Mouse (Mus musculus) cerebellum, postnatal 10 days (tissue): ENCODE data around the gene Ralgapa2.

Experiments used
- DNase-seq, 2 experiments: peaks; one replicate each; pipeline ENCODE4 v3.0.0; 2021; ENCODE audit warnings: mixed read lengths in 2 of 2

Gene Ralgapa2

DNA sequence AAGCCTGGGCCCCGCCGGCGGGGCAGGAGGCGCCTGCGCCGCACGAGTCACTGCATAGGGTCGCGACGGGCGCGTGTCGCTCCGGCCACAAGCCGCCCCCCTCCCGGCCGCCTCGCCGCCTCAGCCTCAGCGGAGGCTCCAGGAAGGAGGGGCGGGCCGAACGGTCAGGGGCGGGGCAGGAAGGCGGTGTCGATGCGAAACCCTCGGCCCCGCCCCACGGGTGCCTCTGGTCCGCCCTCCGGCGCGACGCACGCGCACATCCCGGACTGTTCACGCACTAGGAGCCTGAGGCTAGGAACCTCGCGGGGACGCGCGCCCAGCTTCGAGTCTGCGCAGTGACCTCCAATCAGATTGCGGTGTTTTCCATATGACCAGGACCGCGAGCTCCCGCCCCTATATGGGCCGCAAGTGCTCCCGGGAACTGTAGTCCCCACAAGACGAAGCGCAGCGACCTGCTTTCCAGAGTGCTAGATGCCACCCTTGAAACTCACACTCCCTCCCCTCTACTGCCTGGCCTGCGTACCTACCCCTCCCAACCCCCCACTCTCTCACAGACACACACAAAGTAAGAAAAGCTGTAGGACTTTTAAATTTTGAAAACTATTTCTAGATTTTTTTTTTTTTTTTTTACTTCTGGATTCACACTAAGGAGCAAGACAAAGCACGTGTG, at the start of gene Ralgapa2:
Gene Ralgapa2, minus strand, starts transcription at position 434 of the 670 bp plus-strand sequence.
- DNase-seq: peak; percentile 99 to 100

DNA sequence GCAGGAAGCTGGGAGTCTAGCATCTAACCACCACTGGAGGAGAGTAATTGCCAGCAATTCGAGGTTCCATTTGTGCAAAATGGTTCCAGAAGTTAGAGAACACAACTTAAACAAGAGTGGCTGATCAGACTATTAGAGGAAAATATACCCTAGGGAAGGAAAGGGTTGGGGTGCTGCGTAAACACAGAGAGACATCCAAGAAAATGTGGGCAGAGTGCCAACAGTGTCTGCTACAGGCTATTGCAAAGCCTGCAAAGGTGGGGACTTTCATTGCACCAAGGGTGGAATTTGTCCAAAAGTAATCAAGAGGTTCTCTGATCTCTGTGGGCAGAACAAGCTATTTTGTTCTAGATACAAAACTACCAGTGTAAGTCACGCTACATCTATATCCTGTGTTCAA, 49.4 kb upstream of the Ralgapa2 start:
- peak; percentile 21 to 44 for DNase-seq

DNA sequence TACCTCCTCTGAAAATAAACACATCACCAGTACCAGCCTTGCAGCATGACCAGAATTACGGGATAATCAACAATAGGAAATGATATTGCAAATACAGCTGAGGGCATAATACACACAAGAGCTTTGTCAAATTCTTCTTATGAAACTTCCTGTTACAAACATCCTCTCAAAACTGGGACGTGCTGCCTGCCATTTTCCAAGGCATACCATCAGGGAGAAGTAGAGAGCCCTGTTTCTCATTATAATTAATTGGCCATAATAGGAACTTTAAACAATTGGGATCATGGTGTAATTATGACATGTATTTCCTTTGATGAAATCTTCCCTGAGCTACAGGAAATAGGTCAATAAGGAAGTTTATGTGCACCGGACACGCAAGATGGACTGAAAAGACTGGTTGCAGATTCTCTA, 48.5 kb upstream of the Ralgapa2 start:
- no peak for DNase-seq

DNA sequence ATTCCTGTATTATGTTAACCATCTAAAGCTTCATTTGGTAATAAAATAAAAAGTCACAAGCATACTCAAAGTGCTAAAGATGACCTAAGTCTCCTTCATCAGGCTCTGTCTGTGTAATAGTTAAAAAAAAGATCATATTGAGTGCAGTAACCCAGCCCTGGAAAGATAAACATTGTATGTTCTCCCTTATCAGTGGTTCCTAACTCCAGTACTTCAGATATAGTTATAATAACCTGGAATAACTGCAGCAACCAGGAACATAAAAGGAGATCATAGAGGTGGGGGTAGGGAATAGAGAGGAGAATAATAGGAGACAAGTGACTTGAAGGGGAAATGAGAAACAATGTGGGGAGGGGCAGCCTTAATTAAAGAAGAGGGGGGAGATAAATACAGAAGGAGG, 44.0 kb upstream of the Ralgapa2 start:
- DNase-seq: no peak

DNA sequence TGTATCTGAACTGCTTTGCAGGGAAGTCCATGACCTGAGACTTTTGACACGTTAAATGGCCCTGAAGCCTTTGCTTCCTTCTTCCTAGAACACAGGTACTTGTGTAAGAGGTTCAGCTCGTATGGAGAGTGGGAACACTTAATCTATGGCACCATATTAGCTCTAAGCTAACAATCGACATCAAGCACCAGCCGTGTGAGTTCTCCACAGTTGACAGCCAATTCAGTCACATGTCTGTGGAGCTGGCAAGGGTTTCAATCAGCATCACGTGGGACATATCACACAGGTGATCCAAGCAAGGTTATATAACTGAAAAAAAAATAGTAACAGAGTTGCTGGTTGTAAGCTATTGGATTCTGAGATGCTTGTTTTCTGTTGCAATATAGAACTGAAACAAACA, 43.2 kb upstream of the Ralgapa2 start:
- no peak for DNase-seq

DNA sequence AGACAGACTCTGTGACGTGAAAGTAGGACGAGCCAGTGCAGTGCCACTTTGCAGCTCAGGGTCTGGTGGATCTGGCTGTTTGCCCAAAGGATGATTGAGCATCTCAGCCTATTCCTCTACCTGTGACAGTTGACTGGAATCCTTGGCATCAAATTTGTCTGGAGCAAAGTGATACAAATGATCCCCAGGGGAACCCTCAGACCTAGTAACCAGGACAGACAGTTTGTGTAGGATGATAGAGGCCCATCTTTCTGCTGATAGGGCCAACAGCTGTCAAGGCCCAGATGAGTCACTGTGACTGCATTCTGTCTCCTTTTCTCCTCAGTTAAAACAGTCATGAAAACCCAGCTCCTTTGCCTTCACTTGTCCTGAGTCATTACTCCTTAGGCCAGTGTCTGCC, 41.6 kb upstream of the Ralgapa2 start:
- DNase-seq: no peak

DNA sequence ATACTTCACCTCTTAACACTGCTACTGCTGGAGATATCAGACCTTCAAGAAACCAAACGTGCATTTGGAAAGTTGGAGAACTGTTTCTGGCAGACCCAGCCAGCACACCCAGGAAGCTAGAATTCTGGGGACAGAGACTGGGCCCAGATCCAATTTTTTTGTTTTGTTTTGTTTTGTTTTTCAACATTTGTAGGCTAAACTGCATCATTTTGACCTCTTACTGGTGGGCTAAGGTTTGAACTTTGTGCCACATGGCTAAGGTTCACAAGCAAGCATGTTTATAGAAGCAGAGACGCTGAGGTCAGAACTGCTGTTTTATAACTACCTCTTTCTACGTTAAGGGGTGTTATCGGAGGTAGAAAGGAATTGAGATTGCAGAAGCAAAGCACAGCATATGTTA, 39.7 kb upstream of the Ralgapa2 start:
- no peak for DNase-seq

DNA sequence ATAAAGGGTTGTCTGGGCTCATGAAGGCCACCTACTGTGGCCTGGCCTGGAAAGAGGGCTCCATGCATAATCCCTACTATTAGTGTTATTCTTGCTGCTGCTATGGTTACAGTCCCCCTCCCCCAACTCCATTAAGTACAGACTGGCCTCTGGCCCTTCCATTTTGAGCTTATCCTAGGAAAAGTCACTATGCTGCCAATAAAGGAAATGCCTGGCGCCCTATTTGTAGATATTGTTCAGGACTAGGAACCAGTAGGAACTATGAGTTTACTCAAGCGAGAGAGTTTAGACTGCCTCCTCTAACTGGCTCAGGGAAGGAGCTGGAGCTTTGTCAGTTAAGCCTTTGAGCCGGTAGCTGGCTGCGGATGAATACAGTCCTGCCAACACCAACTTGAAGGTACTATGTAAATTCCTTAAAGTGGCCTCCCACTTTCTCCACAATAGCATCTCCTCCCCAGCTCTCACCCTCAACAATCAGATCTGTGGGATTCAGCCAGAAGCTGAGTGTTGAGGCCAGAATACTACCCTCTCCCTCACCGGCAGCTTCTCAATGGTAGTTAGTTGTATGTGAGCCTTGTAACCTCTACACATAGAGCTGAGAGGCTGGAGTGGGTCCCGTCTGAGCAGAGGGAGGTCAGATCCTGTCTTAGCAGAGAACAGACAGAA, 37.1 kb upstream of the Ralgapa2 start:
- peak; percentile 43 to 50 for DNase-seq

DNA sequence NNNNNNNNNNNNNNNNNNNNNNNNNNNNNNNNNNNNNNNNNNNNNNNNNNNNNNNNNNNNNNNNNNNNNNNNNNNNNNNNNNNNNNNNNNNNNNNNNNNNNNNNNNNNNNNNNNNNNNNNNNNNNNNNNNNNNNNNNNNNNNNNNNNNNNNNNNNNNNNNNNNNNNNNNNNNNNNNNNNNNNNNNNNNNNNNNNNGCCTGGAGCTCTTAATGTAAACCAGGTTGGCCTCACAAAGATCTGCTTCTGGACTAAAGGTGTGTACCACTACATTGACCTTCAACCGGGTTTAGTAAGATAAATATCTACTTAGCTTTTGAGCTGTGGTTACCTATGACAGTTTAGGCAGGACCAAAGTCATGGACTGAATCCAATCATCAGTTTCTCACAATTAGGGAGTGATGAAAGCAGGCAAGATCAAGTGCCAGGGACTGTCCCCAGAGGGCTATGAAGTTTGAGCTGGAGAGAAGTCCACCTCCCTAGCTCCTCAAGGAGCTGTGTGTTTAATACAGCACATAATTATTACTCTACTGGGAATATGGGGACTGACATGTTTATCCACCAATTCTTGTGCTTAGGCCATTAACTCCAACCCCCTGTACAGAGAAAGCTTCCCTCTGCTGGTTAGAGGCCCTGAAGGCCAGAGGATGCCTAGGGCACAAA, 32.1 kb upstream of the Ralgapa2 start:
- no peak for DNase-seq

DNA sequence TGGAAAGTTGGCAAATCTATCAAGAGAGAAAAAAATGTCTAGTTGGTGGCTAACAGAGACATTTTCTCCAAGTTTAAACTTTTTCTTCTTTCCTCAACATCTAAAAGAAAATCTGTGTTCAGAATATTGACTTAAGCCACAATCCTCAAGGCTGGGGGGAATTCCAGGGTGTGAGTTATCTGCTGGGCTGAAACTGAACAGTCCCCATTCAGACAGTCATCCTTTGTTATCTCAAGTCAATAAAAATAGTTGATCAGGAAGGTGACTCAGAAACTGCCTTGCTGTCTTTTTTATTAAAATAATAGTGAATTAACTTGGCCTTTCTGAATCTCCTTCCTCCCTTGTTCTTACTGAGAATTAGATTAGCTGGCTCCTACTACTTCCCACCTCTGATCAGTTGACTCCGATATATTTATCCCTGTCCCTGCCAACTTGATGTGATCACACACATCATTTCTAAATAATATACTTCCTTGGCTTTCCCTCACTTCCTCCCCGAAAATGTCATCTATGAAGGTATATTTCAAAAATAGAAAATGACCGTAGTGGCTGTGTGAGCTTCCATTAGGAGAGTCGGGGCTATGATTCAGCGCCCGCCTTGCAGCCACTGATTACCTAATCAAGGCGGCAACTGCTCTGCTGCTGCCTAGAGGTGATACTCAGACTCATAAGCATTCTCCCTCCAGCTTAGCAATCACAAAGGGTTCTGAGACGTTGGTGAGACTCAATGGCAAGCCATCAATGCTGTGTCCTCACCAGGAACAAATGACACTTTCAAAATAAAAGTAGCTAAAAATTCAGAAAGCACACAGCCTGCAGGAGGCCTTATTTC, 21.2 kb upstream of the Ralgapa2 start:
- no peak for DNase-seq

- no peak for DNase-seq
These were observed 20.3 kb upstream of the Ralgapa2 start for GRCm38 (mm10) chr2:146532493-146532892.

- DNase-seq: no peak
These were observed 13.3 kb upstream of the Ralgapa2 start for GRCm38 (mm10) chr2:146525483-146525882.

GRCm38 (mm10) chr2:146524685-146525415, 12.7 kb upstream of the Ralgapa2 start:
- no peak for DNase-seq

GRCm38 (mm10) chr2:146516894-146517293, 4.8 kb upstream of the Ralgapa2 start:
- DNase-seq: no peak

- DNase-seq: no peak
These were observed 2.9 kb upstream of the Ralgapa2 start for GRCm38 (mm10) chr2:146515081-146515480.

DNA sequence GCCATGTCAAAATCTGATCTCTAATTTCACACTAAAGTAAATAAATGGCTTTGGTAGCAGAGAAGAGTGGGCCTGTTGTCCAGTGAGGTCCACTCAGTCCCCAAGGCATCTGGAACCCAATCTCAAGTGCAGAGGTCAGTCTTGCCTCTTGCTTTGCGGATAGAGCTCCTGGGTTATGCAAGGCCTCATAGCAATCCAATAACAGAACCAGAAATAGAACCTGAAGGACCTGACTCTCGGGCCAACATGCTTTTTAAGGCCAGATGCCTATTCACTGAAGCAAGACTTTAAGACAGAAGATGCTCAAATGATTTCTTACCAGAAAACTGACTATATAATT, 407 bp upstream of the Ralgapa2 start:
- peak in 1 of 2 experiments; percentile 30 for DNase-seq

DNA sequence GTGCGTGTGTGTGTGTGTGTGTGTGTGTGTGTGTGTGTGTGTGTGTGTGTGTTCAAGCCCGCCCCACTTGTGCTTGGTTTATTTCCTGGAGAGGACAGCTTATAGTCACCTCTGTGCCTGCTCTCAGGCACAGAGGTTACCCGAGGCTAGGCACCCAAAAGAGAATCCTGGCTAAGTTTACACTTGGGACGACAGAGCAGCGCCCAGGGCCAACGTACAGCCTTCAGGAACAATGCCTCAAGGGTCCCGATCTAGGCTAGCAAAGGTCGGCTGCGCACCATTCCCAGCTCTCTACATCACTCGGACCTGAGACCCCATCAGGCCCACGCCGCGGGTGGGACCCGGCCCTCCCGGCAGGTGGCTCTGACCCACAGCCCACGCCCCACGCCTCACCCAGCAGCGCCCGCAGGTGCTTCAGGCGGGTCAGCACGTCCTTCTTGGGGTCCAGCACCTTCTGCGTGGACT, 711 bp downstream of the Ralgapa2 start:
- DNase-seq: no peak

DNA sequence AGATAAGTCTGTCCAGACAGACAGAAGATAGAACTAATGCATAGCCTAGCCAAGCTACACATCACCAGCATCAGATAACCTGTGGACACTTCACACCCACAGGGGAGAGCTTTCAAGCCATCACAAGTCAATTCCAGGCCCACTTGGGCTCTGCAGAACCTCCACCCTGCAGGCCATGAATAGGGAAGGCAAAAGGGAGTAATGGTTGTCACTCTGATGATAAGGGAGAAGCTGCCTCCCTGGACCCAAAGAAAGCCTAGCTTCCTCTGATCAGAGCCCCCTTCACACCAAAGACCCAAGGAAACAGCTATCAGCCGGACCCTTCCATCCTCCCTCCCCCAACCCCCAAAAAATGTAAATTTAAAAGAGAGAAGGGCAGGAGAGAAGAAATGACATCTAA, 1.4 kb downstream of the Ralgapa2 start:
- DNase-seq: peak in 1 of 2 experiments; percentile 12

DNA sequence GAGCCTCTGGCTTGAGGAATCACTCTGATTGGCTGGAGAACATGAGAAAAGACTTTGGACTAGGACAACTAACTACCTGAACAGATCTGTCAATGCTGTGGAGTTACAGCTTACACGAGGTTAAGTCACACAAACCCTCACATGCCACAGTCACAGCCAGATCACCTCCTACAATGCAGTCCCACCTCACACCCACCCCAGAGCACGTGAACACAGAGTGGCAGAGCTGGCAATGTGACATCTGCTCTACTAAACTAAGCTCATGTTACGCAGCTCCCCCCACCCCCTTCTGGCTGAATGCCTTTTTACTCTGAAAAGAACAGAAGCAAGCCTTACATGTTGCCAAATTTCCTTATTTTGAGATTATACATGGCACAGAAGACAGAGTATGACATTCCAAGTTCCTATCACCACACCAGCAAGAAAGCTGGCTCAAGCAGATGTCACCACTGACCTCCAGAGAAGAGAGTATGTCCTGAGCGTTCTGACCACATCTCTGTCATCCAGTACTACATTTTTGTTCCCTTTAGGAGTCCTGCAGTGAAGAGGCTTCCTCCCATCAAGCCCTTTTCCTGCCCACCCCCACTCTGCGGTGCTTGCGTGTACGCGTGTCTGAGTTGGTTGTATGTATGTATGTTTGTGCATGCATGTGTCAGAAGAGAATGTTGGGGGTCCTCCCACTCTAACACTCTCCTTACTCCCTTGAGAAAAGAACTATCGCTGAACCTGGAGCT, 9.4 kb downstream of the Ralgapa2 start:
- peak; percentile 69 to 71 for DNase-seq

DNA sequence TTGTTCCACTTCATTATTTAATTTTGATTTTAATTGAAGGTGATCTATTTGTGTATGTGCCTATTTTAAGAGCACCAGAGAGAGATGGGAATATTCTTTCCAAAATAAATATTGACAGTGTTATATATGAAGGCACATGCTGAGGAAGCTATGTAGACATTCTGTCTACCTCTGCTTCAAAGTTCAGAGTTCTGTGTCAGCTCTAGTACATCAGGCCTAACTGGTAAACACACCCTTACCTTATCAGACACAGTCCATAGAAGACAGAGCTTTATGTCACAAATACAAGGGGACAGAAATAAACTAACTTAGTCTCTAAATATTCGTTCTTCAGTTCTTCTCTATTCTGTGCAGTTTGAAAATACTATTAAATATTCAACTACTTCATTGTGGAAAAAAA, 12.1 kb downstream of the Ralgapa2 start:
- no peak for DNase-seq

DNA sequence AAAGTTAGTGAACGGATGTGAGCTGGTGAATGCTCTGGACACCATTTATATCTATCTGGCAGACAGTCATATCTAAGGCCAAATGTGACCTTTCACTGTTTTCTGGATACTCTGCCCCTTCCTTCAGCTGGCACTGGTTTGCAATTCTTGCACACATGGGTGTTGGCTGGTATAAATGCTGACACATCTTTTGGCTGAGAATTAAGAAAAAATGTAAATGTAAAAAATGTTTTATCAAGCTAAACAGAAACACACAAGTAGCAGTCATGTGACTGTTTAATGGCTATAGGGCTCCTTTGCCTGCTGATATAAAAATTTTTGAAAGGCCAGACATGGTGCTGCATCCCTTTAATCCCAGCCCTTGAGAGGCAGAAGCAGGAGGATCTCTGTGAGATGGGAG, 13.0 kb downstream of the Ralgapa2 start:
- no peak for DNase-seq

DNA sequence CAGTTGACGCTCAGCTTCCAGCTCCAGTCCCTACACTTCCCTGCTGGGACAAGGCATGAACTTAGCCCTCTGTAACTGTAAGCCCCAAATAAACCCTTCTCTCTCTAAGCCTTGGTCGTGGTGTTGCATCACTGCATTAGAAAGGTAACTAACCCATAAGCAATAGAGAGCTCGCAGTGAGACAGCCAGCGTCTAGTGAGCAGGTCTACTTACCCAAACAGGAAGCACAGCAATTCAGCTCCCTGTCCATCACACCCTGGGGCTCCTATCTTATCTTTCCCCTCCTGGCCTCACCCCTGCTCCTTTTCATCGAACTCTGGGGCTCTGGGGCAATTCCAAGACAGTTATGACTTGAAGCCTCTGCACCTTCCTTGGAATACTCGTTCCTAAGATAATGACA, 13.8 kb downstream of the Ralgapa2 start:
- no peak for DNase-seq
